Mouse (Mus musculus): ENCODE measurements around the gene Cldn3.

Gene Cldn3

GRCm38 (mm10) chr5:135002151-135002550 is 16.1 kb downstream of the Cldn3 start:
- ATAC-seq (ENCODE audit: low TSS enrichment): no peak

GRCm38 (mm10) chr5:135007802-135008571 is 22.0 kb downstream of the Cldn3 start:
- no peak for ATAC-seq (ENCODE audit: low TSS enrichment)

DNA sequence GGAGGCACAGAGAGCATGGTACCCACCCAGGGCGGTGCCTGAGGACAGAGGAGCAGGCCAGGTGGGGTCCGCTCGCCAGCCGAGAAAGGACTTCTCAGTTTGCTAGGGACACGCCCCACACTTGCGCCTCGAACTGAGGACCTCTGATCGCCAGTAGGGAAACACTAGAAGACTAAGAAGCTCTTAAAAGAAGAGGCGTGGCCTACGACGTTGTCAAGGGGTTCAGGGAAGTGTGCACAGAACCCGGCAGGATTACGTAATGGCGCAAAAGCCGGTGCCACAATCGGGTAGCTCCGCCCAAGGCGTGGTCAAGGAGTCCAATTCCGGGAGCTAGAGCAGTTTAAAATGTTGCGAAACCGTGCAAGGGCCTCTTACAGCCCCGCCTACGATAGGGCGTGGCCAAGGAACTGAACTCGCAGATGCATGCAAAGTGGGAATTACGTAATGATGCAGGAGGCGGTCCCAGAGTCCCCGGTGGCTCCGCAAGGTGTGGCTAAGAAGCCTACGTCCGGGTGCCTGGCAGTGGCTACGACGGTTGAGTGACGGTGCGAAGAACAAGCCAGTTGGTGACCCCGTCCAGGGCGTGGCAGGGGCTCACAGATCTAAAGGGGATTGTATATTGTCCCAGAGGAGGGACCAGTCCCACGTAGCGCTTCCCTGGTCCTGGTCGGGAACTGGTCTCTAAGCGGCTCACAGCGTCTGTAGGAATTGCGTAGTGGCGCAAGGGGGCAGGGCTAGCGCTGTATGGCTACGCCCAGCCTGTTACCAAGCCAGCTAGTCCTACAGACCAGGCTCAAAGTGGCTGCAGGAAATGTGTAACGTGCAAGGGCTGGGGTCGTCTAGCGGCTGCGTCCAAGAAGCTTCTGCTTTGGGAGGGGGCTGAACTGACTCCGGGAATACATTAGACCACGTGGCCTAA is 22.9 kb downstream of the Cldn3 start, which contains the start of gene Abhd11:
Gene Abhd11, plus strand, starts transcription at position 482 of the 919 bp plus-strand sequence.
- ATAC-seq (ENCODE audit: low TSS enrichment): peak; percentile 73

GRCm38 (mm10) chr5:135009590-135010319 is 23.7 kb downstream of the Cldn3 start:
- peak; percentile 64 for ATAC-seq (ENCODE audit: low TSS enrichment)

DNA sequence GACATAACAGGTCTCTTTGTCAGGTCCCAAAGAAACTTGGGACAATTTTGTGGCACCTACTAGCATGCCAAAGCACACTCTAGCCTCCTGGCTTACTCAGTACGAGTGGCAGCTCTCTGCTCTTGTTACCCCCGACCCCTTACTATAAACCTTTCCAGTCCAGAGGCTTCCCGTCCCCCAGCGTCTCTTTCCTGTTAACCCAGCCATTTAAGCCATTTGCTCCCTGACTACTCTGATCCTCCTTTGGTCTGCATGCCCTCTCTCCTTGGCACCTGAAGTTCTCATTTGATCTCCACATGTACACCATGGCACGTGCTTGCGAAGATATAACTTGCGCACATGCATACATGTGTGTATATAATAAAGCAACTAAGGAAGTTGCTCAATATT is 24.3 kb downstream of the Cldn3 start:
- no peak for ATAC-seq (ENCODE audit: low TSS enrichment)

GRCm38 (mm10) chr5:135010841-135011743 is 25.1 kb downstream of the Cldn3 start:
- no peak for ATAC-seq (ENCODE audit: low TSS enrichment)

GRCm38 (mm10) chr5:135011809-135012613 is 26.0 kb downstream of the Cldn3 start:
- no peak for ATAC-seq (ENCODE audit: low TSS enrichment)

DNA sequence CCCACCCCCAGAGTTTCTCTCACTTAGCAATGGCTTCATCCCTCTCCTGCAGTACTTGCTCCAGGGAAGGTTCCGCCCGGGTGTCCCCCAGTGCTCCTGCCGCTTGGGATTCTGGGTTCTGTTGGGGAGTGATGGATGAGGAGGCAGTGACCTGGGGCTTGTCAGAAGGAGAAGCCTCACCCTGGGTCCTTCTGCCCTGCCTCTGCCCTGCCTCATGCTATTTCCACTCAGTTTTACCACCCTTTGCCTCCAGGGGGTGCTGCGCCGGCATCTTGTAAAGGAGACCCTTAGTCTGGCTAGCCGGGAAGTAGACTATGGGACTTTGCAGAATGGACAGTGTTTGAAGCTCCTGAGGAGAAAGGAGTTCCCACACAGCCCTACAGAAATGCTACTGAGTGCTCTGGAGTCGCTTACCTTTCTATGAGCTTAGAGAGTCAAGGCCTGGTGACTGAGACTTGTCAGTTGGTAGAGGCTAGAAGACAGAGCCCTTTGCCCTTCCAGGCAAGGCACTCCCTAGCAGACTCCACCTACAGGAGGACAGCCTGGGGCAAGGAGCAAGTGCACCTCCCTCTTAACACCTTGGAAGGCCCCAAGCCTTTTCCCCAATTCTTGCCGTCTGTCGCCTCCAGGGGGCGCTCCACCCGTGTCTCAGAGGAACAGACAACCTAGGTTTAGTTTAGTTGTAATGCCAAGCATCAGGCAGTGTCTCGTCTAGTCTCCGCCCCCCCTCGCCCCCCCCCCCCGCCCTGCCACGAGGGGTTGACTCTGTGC is 26.8 kb downstream of the Cldn3 start:
- ATAC-seq (ENCODE audit: low TSS enrichment): no peak

DNA sequence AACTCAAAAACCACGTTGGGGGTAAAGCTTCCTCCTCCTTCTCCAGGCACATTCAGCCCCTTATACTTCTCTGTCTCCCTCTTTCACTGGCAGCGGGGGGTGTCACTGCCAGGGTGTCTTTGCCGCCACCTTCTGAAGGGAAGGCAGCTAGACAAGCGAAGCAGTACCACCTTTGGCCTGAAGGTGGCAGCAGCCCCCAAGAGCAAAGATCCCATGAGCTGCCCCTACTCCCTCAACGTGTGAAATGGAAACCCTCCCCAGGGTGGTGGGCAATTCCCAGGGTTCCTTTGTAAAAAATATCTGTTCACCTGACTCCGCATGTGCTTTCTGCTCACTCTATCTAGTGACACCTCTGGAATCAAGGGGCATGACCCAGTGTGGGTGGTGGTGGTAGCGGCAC is 29.5 kb downstream of the Cldn3 start:
- ATAC-seq (ENCODE audit: low TSS enrichment): peak; percentile 55

DNA sequence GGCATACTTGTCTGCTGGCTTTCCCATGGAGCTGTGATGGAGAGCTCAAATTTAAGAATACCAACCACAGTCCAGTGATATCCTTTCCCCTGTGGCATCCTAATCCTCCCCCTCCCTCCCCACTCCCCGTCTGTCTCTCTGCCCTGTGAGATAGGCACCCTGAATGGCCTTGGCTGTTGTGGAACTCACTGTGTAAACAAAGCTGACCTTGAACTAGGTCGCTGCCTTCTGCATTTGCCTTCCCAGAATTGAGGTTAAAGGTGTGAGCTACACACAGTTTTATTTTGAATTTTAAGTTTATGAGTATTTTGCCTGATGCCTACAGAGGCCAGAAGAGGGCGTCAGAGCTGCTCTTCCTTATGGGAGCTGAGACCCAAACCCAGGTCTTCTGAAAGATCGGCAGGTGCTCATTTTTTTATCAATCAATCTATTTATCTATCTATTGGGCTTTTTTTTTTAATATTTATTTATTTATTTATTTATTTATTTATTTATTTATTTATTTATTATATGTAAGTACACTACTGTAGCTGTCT is 30.3 kb downstream of the Cldn3 start:
- ATAC-seq (ENCODE audit: low TSS enrichment): no peak

- ATAC-seq (ENCODE audit: low TSS enrichment): no peak
Measured at GRCm38 (mm10) chr5:135021814-135022213, 35.8 kb downstream of the Cldn3 start.

DNA sequence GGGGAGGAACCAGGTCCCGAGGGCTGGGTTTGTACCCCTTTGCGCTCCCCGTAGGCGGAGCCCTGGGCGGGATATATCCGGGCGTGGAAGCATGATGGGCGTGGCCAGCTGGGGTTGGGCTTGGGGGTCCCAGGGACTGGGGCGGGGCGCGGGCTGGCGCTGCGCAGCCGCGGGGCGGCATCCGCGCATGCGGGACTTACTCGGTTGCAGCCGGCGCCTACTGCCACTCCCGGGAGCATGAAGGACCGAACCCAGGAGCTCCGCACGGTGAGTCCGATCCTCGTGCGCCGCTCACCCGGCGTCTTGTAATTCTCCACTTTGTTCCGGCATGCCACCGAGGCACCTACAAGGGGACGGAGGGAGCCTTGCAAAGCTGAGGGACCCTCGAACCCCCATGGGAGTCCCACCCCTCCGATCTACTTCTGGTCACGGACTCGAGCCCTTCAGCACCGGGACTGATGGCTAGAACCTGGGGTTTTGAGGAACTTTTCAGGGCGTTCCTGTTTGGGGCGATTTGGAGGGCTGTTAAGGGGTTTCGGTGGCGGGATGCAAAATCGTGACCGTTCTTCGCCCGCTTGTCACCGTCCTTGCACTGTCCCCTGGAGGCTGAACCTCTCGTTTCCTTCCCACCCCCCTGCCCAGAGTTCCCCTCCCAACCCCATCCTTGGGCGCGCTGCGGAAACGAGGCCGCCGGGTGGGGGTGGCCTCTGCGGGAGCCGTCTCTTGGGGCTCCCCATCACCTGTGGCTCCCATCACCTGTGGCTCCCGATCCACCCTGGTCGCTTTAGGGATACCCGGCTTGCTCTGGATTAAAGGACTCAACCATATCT is 37.5 kb downstream of the Cldn3 start, which contains the start of gene Stx1a:
Gene Stx1a, plus strand, starts transcription at position 139 of the 830 bp plus-strand sequence.
- ATAC-seq (ENCODE audit: low TSS enrichment): peak; percentile 79

GRCm38 (mm10) chr5:135024665-135025224 is 38.7 kb downstream of the Cldn3 start:
- ATAC-seq (ENCODE audit: low TSS enrichment): no peak

- peak; percentile 69 for ATAC-seq (ENCODE audit: low TSS enrichment)
Measured at GRCm38 (mm10) chr5:135025899-135026298, 39.9 kb downstream of the Cldn3 start.

DNA sequence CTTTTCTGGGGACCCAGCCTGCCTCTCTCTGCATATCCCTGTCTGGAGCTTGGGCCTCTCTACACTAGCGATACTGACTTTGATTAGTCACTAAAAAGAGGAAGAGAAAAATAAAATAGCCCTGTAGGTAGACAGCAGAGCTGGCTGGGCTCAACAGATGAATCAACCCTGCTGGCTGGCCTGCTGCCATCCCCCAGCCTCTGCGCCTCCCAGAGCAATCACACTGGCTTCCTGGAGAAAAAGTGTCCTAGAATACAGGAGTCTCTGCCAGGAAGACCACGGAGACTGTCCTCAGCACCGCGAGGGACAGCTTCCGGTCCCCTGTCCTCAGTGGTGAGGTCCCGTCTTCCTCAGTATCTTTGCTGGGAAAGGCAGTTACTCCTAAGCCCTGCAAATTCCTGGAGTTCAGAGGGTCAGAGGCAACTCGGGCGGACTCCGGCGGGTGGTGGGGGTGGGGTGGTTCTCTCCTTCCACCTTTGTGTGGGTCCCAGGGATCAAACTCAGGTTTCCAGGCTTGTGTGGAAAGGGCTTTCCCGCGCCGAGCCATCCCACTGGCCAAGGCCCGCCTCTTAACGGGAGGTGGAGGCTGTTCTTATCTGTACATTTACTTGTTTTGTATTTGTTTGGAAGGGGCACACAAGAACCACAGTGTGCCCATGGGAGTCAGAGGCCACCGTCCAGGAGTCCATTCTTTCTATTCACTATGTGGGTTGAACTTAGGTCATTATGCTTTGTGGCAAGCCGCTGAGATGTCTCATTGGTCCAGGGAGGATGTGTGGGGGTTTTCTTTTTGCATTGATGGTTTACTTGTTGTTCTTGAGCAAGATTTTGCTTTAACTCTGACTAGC is 43.2 kb downstream of the Cldn3 start:
- ATAC-seq (ENCODE audit: low TSS enrichment): peak; percentile 70

DNA sequence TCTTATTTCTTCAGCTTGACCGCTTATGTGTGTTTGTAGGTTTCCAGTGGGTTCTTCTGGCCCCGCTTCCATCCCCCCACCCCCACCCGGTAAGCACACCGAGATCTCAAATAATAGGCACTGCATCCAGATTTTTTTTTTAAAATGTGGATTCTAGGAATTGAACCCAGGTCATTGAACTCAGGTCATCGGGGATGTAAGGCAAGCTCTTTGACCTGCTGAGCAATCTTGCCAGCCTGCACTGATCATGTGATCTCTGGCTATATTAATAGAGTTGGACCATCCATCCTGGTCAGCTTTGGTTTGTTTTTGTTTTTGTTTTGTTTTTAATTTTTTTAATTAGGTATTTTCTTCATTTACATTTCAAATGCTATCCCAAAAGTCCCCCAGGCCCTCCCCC is 46.6 kb downstream of the Cldn3 start:
- ATAC-seq (ENCODE audit: low TSS enrichment): no peak

DNA sequence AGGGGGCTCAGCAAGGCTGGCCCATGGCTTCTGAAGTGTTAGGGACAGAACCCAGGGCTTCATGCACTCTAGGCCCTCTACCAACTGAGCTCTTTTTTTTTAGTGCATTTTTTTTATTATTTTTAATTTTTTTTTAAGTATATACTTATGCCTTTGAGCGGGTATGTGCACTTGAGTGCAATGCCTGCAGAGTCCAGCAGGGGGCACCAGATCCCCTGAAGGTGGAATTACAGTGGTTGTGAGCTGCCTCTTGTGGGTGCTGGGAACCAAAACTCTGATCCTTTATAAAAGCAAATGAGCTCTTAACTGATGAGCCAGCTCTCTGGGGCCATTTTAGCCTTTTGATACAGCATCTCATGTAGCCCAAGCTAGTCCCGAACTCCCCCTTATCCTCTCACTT is 48.6 kb downstream of the Cldn3 start:
- no peak for ATAC-seq (ENCODE audit: low TSS enrichment)

Data from frontal cortex, adult (tissue).